Mouse (Mus musculus) kidney, embryonic 15.5 days (tissue): ENCODE measurements around the gene Zfp536. TPM values are rescaled to one million over a fixed set of nuclear protein-coding genes. Genes with fewer than 3 reads are reported as not detected.

Experiments
- ATAC-seq: fragments of 200-750 bp; cut with Nextera tagmentation; replicated peaks from 2 replicates; pipeline ENCODE4 v1.8.0; 2017; ENCODE audit warnings: moderate TSS enrichment; ENCODE audit not compliant: low FRiP score
- H3K27ac ChIP-seq: fragments of 300-500 bp; sonication (generic); 2 replicates; pipeline ENCODE4 v1.5.1; 2015; ENCODE audit warnings: mild to moderate bottlenecking, inconsistent platforms
- H3K27me3 ChIP-seq: fragments of 300-500 bp; sonication (generic); 2 replicates; pipeline ENCODE4 v1.6.1; 2015; ENCODE audit warnings: inconsistent platforms
- H3K36me3 ChIP-seq: fragments of 300-500 bp; sonication (generic); 2 replicates; pipeline ENCODE4 v1.6.1; 2015; ENCODE audit warnings: inconsistent platforms
- H3K4me1 ChIP-seq: fragments of 300-500 bp; sonication (generic); 2 replicates; pipeline ENCODE4 v1.6.1; 2015; ENCODE audit warnings: inconsistent platforms
- H3K4me2 ChIP-seq: fragments of 300-500 bp; sonication (generic); 2 replicates; pipeline ENCODE4 v1.6.1; 2015; ENCODE audit warnings: moderate library complexity, mild to moderate bottlenecking, inconsistent platforms
- H3K4me3 ChIP-seq: fragments of 300-500 bp; sonication (generic); replicated peaks from 2 replicates; pipeline ENCODE4 v1.5.1; 2015; ENCODE audit warnings: mild to moderate bottlenecking, inconsistent platforms
- H3K9ac ChIP-seq: fragments of 300-500 bp; sonication (generic); 2 replicates; pipeline ENCODE4 v1.6.1; 2015; ENCODE audit warnings: mild to moderate bottlenecking, inconsistent platforms
- H3K9me3 ChIP-seq: fragments of 300-500 bp; sonication (generic); replicated peaks from 2 replicates; pipeline ENCODE4 v1.6.1; 2016; ENCODE audit warnings: inconsistent platforms
- WGBS: fragments of 180-500 bp; shearing (Covaris S2); methylation state at CpG from one replicate; pipeline ENCODE4 v1.1.7; 2015; ENCODE audit warnings: mixed read lengths; 5-methylcytosine and 5-hydroxymethylcytosine counted together
- polyA plus RNA-seq: library from polyadenylated mRNA; unstranded; fragments of >200 nt; fragmentation: Nextera tagmentation; extraction: Ambion mirVana; gene quantifications from 2 replicates; pipeline ENCODE4 v1.2.1, GENCODE M21; 2015

Gene Zfp536
- polyA plus RNA-seq, 1 experiment from 2014 or later, result 9.5 TPM

- Histone ChIP-seq H3K4me1 (peaks cover 8% of the 10 kb centered on the region; the same call in 1 of the 2 replicates), H3K27me3 (0 out of 2 replicates have a peak, but pooled peaks cover 4% of the 10 kb centered on the region), H3K4me2 (no peak overlapping the region), H3K27ac (no peak overlapping the region), H3K9ac (no peak overlapping the region), H3K4me3 (no peak overlapping the region), H3K36me3 (no peaks in the 10 kb centered on the region), H3K9me3 (no peaks in the 10 kb centered on the region)
- ATAC-seq, result 0 out of 2 replicates have a peak, but pooled peaks have one; percentile 43
- WGBS, result 48% methylated on average over 8 of the region's 8 CpGs
Observed at GRCm38 (mm10) chr7:37510933-37511675, 262.3 kb downstream of the Zfp536 start.

- 67% methylated on average over 9 of the region's 9 CpGs for WGBS
- H3K27me3 ChIP-seq, result 0 out of 2 replicates have a peak, but pooled peaks cover 4% of the 10 kb centered on the region
- no peak overlapping the region for H3K4me2 ChIP-seq
- peaks cover 8% of the 10 kb centered on the region; the same call in 1 of the 2 replicates for H3K4me1 ChIP-seq
- no peak overlapping the region for H3K4me3 ChIP-seq
- ATAC-seq, result no peak
- H3K9ac ChIP-seq, result no peak overlapping the region
- H3K9me3 ChIP-seq, result no peaks in the 10 kb centered on the region
- no peaks in the 10 kb centered on the region for H3K36me3 ChIP-seq
- H3K27ac ChIP-seq, result no peak overlapping the region
Observed at GRCm38 (mm10) chr7:37509700-37510099, 263.7 kb downstream of the Zfp536 start.

GRCm38 (mm10) chr7:37505548-37505947 is 267.9 kb downstream of the Zfp536 start:
- ATAC-seq, result no peak
- Histone ChIP-seq H3K4me3 (no peak overlapping the region), H3K36me3 (no peaks in the 10 kb centered on the region), H3K4me2 (no peak overlapping the region), H3K9ac (no peak overlapping the region), H3K9me3 (no peaks in the 10 kb centered on the region), H3K27me3 (0 out of 2 replicates have a peak, but pooled peaks cover 4% of the 10 kb centered on the region), H3K4me1 (0 out of 2 replicates have a peak, but pooled peaks cover 3% of the 10 kb centered on the region), H3K27ac (no peak overlapping the region)
- WGBS, result 67% methylated on average over 7 of the region's 7 CpGs

GRCm38 (mm10) chr7:37505096-37505495 is 268.3 kb downstream of the Zfp536 start:
- no peak overlapping the region for H3K27ac ChIP-seq
- 79% methylated on average over 11 of the region's 11 CpGs for WGBS

GRCm38 (mm10) chr7:37498881-37499280 is 274.6 kb downstream of the Zfp536 start:
- Histone ChIP-seq H3K4me3 (no peak overlapping the region), H3K27ac (no peak overlapping the region), H3K4me1 (peaks cover 5% of the 10 kb centered on the region; the same call in 1 of the 2 replicates), H3K36me3 (no peaks in the 10 kb centered on the region), H3K27me3 (no peaks in the 10 kb centered on the region), H3K4me2 (no peak overlapping the region), H3K9ac (no peak overlapping the region), H3K9me3 (no peaks in the 10 kb centered on the region)
- no peak for ATAC-seq
- WGBS, result 73% methylated on average over 5 of the region's 5 CpGs

More at GRCm38 (mm10) chr7:37505096-37505495, 268.3 kb downstream of the Zfp536 start:
- H3K27me3 ChIP-seq, result 0 out of 2 replicates have a peak, but pooled peaks cover 4% of the 10 kb centered on the region
- H3K4me1 ChIP-seq, result 0 out of 2 replicates have a peak, but pooled peaks cover 3% of the 10 kb centered on the region
- no peaks in the 10 kb centered on the region for H3K36me3 ChIP-seq
- no peak overlapping the region for H3K4me2 ChIP-seq
- no peak overlapping the region for H3K9ac ChIP-seq
- H3K4me3 ChIP-seq, result no peak overlapping the region
- no peaks in the 10 kb centered on the region for H3K9me3 ChIP-seq
- ATAC-seq, result no peak

GRCm38 (mm10) chr7:37496491-37496890 is 276.9 kb downstream of the Zfp536 start:
- H3K4me3 ChIP-seq, result no peak overlapping the region

DNA sequence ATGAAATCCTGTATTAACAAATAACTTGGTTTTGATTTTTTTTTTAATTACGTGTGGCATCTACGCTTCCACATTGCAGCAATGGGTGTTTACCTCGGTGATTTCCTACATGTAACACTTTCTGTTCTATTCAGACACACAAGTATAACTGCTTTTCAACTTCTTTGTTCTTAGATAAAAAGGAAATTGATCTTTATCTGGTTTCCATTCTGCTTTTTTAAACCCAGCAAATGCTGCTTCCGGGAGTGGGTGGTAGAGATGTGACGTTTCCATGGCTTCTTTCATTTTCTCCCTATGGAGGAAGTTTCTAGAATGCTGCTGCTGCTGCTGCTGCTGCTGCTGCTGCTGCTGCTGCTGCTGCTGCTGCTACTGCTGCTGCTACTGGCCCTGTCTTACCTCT is 283.1 kb downstream of the Zfp536 start:
- Histone ChIP-seq H3K27me3 (no peaks in the 10 kb centered on the region), H3K27ac (no peak overlapping the region), H3K4me3 (no peak overlapping the region), H3K36me3 (no peaks in the 10 kb centered on the region), H3K9ac (no peak overlapping the region), H3K4me1 (peaks cover 2% of the 10 kb centered on the region; the same call in 1 of the 2 replicates), H3K9me3 (no peaks in the 10 kb centered on the region), H3K4me2 (no peak overlapping the region)
- ATAC-seq, result no peak
- 71% methylated on average over 5 of the region's 5 CpGs for WGBS

More at GRCm38 (mm10) chr7:37496491-37496890, 276.9 kb downstream of the Zfp536 start:
- Histone ChIP-seq H3K9me3 (no peaks in the 10 kb centered on the region), H3K4me1 (peaks cover 2% of the 10 kb centered on the region; the same call in 1 of the 2 replicates), H3K4me2 (no peak overlapping the region), H3K36me3 (no peaks in the 10 kb centered on the region), H3K9ac (no peak overlapping the region), H3K27me3 (no peaks in the 10 kb centered on the region), H3K27ac (peak overlapping the region; percentile 73)
- 62% methylated on average over 9 of the region's 9 CpGs for WGBS
- no peak for ATAC-seq

GRCm38 (mm10) chr7:37484946-37485345 is 288.5 kb downstream of the Zfp536 start:
- H3K4me2 ChIP-seq, result no peak overlapping the region
- no peaks in the 10 kb centered on the region for H3K4me1 ChIP-seq
- no peaks in the 10 kb centered on the region for H3K9me3 ChIP-seq
- ATAC-seq, result no peak
- no peaks in the 10 kb centered on the region for H3K36me3 ChIP-seq
- H3K9ac ChIP-seq, result no peak overlapping the region
- H3K4me3 ChIP-seq, result no peak overlapping the region
- H3K27ac ChIP-seq, result no peak overlapping the region
- H3K27me3 ChIP-seq, result no peaks in the 10 kb centered on the region
- WGBS, result 57% methylated on average over 3 of the region's 3 CpGs

DNA sequence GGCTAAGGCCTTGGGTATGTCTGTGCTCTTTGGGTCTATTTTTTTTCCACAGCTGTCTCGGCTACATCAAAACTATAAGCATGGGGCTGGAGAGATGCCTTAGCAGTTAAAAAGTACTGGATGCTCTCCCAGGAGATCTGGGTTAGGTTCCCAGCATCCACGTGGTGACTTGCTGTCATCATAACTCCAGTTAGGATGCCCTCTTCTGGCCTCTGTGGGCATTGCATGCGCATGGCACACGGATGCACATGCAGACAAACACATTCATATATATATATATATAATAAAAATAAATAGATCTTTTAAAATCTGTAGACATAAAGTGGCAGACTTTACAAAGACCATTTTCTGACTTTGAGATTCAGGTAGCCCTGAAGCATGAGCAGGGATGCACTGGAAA is 290.9 kb downstream of the Zfp536 start:
- no peaks in the 10 kb centered on the region for H3K27me3 ChIP-seq
- no peak for ATAC-seq
- 80% methylated on average over 4 of the region's 4 CpGs for WGBS
- no peak overlapping the region for H3K27ac ChIP-seq
- no peak overlapping the region for H3K4me3 ChIP-seq
- no peak overlapping the region for H3K9ac ChIP-seq
- no peak overlapping the region for H3K4me2 ChIP-seq
- no peaks in the 10 kb centered on the region for H3K4me1 ChIP-seq
- H3K36me3 ChIP-seq, result no peaks in the 10 kb centered on the region
- H3K9me3 ChIP-seq, result no peaks in the 10 kb centered on the region

DNA sequence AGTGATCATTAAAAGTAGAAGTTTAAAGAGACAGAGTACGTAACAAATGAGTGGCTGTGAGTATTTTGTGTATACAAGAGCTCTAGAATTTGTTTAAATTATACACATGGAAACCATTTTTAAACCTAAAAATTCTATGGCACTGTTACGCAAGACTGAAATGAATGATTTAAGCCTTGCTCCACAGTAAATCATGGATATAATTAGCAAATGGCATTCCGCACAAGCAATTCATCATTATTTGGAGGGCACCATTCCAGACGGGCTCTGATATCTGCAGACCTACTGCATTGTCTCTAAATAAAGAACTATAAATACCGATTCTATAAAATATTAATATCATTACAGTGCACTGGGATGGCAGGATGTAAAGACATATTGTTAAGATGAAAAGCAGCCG is 292.3 kb downstream of the Zfp536 start:
- 83% methylated on average over 6 of the region's 6 CpGs for WGBS
- no peak for ATAC-seq
- no peaks in the 10 kb centered on the region for H3K9me3 ChIP-seq
- no peak overlapping the region for H3K4me2 ChIP-seq
- no peaks in the 10 kb centered on the region for H3K36me3 ChIP-seq
- H3K4me1 ChIP-seq, result no peaks in the 10 kb centered on the region
- no peak overlapping the region for H3K4me3 ChIP-seq
- H3K27ac ChIP-seq, result no peak overlapping the region
- no peak overlapping the region for H3K9ac ChIP-seq
- H3K27me3 ChIP-seq, result no peaks in the 10 kb centered on the region

DNA sequence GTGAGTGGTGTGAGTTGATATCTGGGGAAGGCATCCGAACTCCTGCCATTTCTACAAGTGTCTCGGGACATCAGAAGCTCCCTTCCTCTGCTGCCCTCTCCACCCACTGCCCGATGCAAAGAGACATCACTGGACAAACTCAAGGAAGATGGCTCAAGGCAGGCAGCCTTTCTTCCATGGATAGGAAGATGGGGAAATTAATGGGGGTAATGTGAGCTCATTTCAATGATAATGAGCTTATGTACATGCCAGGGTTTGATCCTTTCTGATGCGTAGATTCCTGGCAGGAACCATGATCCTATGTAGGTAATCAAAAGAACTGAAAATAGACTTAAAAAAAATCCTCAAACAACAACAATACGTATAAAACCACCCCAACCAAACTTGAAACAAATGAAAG is 296.1 kb downstream of the Zfp536 start:
- no peak overlapping the region for H3K9ac ChIP-seq
- H3K36me3 ChIP-seq, result no peaks in the 10 kb centered on the region
- H3K4me2 ChIP-seq, result no peak overlapping the region
- no peak for ATAC-seq
- H3K27ac ChIP-seq, result no peak overlapping the region
- WGBS, result 90% methylated on average over 5 of the region's 5 CpGs
- no peaks in the 10 kb centered on the region for H3K9me3 ChIP-seq
- no peak overlapping the region for H3K4me3 ChIP-seq
- H3K4me1 ChIP-seq, result peaks cover 18% of the 10 kb centered on the region
- no peaks in the 10 kb centered on the region for H3K27me3 ChIP-seq

DNA sequence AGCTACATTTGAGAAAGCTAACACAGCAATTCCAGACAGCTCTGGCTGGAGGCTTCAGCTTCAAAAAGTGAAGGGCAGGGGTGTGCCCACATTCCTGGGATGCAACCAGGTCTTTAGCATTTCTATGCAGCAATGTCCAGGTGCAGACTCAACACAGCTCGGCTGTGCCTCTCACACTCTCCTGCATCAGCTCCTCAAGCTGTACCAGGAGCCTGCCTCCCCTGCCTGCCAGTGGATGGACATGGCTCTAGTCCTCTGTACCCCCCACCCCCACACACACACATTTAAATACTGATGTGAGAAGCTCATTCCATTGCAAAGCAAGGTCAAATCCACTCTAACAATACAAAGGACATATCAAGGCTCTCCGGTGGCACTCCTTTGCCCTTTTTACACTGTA is 298.0 kb downstream of the Zfp536 start:
- Histone ChIP-seq H3K9ac (no peak overlapping the region), H3K9me3 (no peaks in the 10 kb centered on the region), H3K36me3 (no peaks in the 10 kb centered on the region), H3K4me3 (no peak overlapping the region), H3K27ac (no peak overlapping the region), H3K4me1 (peaks cover 18% of the 10 kb centered on the region), H3K27me3 (no peaks in the 10 kb centered on the region), H3K4me2 (no peak overlapping the region)
- ATAC-seq, result no peak
- 66% methylated on average over 2 of the region's 2 CpGs for WGBS
